Mouse (Mus musculus) G1E-ER4 (cell line): Measurements from ENCODE around the gene Npm1. TPM values are rescaled to one million over a fixed set of nuclear protein-coding genes. Genes with fewer than 3 reads are reported as not detected.

Source experiments
- GATA1 ChIP-seq: IDR thresholded peaks from one replicate; pipeline ENCODE4 v1.8.0; 2012; ENCODE audit warnings: low read length, inconsistent platforms
- polyA plus RNA-seq: library from polyadenylated mRNA; stranded (reverse); fragments of >175 nt; gene quantifications from 2 replicates; pipeline ENCODE4 v1.2.3, GENCODE M21; 2012

Npm1 gene
- polyA plus RNA-seq, 1 experiment: 222 TPM

DNA sequence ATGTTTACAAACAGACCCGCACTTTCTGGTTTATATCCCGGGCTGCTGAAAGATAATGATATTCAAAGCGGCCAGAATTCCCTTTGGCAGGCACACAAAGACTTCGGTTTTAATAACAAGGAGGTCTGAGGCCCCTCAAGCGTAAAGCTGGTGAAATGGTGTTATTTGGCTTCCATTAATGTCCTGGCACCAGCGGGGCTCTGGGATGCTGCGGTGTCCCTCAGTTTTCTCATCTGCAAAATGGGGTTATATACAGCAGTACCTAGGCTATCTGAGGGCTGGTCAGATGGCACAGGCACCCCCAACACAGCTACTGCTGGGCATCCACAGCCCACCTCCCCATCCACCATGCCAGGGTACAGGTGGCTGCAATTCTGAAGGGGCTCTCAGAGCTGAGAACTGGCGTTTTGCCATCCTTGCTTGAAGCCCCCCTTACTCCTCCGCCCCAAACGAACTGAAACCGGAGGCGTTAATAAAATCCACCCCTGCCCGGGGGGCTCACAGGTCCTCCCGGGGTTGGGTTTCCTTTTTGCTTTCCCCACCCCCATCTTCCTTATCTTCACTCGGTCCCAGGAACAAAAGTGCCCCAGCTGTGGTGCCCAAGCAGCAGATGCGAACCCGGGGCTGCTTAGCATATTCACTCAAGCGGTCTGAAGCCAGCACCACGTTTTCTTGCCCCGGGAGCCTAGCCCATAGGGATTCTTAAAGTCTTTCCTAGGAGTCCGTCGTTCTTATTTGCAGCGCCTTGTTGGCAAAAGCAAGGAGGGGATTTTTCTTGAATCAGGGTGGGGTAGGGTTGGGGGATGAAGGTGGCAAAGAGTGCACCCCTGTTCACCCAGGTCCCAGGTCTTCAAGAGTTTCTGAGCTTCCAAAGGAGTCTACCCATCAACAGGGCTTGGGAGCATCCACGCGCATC lies 32.8 kb upstream of the Npm1 start:
- no peak for TF ChIP-seq GATA1

DNA sequence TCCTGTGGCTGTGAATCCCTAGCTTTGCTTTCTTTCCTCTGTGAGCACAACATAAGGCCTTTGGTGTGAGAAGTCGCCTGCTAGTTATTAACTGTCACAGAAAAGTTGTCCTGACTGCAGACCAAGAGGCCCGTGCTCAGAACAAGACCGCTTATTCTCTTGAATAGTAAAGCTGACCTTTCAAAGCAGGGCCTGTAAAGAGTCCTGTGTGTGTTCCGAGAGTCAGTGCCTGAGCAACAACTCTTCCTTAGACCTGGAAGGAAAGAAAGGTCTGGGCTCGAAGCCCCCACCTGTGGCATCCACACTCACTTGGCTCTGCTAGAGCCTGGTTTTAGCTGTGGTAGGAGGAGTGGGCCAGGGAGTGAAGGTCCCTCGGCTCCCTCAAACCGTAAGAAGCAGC lies 32.1 kb upstream of the Npm1 start:
- TF ChIP-seq GATA1: no peak

DNA sequence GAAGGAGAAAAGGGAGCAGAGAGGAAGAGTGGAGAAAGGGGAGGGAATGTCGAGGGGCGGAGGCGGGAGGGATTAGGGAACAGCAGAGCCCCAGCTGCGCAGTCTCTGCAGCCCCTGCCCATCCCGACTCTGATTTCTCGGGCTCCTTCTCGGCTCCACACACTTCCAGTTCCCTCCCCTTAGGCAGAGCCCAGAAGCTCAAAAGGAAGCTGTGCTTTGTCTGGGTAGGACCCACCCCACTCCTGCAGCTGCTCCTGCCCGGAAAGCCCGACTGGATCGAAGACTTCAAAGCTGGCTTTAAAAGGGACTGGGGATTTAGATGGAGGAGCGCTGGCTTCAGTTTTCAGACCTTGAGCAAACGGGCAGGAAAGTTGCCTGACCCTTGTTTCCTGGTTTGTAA lies 30.7 kb upstream of the Npm1 start:
- TF ChIP-seq GATA1: no peak

DNA sequence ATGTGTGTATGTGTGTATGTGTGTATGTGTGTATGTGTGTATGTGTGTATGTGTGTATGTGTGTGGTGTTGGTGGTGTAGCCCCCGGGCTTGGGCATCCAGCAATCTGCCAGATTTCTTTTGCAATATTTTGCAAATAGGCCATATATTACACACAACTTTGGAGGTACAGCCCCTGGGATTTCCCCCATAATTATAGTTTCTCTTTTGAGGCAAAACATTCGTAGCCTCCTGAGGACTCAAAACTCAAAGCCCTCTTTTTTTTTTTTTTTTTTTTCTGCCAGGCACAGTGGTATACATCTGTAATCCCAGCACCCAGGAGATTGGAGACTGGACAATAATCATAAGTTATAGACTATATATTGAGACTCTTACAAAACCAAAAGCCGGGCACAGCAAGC lies 18.8 kb upstream of the Npm1 start:
- TF ChIP-seq GATA1: no peak

DNA sequence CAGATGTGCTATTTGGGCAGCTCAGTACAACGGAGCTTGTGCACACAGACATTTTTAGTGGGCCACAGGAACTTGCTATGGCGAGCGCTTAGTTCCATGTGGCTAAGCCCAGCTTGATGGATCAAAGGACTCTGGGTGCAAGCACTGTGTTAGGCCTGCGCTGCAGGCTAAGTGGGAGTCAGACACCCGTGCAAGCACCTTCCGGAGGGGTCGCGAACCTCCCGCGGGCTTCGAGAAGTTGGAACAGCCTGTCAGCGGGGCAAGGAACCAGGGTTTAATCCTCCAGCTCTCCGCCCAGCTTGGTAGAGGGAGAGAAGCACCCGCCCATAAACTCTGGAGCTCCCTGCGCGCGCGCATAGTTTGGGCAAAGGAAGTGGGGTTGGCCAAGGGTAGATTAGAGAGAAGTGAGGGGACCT lies 17.7 kb upstream of the Npm1 start:
- no peak for TF ChIP-seq GATA1

DNA sequence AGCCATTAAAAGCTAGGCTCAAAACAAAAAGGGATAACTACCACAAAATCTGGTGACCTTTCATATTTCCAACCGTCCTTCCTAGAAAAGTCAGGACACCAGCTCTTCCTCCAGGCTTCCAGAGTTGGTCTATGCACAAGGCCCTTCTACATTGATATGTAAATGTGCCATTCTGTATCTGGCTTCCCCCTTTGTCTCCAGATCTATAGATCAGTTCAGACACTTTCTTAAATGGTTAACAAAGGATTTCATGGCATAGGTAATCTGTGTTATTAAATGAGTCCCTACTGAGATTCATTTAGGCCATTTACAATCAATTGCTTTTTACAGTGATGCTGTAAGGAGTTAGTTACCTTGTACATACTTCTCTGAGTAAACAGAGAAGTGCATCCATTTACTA lies 16.8 kb upstream of the Npm1 start:
- TF ChIP-seq GATA1: no peak

DNA sequence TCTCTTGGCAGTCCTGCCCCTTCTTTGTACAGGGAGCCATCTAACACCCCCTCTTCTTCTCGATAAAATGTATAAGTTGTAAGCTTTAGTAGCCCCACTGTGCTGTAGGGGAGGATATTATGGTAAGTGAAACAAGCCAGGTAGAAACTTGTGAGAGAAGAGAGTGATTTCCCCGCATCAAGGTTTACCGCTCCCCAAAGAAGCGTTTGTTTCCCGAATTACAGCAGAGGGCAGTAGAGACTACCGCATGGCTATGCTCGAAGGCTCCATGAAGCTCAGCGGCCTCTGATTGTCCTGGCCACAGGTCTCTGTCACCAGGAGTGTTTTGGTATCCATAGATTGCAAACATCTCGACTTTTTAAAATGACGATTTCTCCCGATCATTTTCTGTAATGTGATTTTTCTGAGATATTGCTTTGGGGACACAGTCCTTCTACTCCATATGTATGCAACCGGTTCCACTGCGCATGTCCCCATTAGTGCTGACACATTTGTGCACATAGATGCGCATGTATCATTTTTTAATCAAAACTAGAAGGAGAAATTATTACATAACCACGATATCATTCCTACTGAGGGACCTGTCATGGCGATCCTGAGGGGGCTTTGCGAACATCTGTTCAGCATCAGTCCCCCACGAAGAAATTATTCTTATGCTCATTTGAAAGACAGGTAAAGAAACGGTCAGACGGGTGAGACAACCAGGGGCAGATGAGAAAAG lies 13.7 kb upstream of the Npm1 start:
- TF ChIP-seq GATA1: no peak

DNA sequence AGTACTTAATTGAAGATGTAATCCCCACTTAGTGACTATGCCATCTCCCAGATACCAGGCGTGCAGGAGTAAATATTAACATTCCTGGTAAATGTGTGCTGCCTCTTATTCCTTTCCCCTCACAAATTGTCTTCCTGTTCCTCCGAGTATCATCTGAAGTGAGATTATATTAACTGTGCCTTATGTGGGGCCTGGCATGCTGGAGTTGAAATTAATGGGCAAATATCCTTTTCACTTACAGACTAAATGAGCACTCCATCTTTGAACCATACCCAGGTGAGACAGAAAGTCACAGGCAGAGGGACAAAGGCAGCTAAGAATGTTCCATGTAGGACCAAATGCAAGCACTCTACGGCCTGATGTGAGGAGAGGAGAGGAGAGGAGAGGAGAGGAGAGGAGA lies 12.8 kb upstream of the Npm1 start:
- no peak for TF ChIP-seq GATA1

DNA sequence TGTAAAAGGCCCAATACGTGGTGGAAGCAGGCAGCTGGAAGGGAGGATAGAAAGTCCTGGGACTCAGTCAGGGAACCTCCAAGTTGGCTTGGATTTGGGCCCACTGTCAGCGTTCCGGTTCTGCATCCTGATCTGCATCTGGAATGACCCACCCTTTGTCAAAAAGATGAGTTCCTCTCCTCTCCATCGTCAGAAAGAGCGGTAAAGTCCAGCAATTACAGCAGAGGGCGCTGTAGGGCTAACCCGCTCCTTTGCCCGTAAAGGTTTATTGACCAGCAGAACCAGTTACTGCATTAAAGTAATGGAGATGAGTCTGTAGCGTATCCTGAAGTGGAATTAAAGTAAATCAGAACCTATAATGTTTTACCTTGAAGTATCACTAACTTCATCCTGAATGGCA lies 7.5 kb upstream of the Npm1 start:
- TF ChIP-seq GATA1: no peak

DNA sequence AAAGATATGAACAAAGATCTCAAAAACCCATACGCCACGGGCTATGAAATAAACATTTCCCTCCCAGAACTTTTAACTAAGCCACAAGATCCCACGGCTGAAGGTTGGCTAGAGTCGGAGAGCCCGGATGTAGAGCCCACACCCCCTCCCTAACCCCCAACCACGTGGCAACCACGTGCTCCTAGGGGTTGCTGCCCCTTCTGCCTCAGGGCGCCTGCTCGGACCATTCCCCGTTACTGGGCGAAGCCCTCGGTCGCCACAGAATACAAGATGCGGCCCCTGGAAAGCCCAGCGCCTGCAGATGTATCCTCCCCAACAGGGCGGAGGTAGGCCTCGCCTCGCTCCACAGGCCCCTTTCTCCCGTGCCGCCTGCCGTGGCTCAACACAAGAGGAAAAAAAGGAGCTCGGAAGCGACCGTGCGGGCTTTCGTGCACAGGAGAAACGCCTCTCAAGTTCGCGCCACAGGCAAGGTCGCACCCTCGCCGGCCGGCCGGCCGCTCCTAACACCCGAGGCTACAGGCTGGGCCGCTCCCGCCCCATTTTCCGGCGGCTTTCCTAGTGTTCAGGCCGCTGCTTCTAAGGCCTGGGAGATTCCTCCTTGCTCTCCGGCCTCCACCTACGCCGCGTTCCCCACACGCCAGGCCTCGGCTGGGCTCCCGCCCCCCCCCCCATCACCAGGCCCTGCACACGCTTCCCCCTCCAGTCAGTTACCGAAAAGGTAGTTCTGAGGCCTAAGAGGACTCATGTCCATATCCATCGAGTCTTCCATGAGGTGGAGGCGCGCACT lies 602 bp downstream of the Npm1 start:
- no peak for TF ChIP-seq GATA1

DNA sequence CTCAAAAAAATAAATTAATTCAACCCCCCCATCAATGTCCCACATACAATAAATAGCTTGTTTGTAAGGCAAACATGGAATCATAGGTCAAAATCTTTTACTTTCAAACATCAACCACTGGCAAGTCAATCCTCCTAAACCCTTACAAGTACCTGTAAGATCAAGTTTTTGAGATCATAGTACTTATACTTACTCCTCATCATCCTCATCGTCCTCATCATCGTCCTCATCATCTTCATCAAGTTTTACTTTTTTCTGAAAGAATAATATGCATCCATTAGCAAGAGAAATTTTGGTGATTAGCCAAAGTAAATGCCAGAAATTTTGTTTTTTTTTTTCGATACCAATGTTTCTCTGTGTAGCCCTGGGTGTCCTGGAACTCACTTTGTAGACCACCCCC lies 3.3 kb downstream of the Npm1 start:
- no peak for TF ChIP-seq GATA1

DNA sequence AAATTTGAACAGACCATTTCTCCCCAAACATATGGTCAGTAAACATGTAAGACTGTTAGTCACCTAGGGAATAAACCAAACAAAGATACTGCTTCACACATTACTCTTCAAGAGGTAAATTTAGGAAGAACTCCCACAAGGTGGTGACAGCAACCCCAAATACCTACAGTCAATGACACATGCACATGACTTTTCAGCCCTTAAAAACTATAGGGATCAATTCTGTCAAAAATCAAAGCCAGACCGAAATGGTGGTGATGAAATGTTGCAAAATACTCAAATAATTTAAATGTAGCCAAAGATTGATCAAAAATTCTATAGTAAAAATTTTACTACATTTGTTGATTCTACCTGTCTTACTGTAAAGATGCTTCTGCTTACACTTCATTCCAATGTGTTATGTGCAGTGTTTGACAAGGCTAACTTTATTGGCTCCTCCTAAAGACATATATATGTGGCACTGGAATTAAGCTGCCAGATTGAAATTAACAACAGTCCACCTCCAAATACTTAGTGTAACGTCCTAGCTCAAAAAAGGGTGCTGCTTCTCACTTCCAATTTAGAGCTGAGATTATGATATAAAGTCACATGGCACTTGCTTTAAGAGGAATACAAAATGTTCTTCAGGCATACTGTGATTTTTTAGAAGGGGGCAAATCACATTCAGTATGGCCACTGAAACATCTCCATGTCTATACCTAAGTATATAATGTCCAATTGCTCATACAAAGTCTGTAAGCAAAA lies 5.4 kb downstream of the Npm1 start:
- no peak for TF ChIP-seq GATA1

DNA sequence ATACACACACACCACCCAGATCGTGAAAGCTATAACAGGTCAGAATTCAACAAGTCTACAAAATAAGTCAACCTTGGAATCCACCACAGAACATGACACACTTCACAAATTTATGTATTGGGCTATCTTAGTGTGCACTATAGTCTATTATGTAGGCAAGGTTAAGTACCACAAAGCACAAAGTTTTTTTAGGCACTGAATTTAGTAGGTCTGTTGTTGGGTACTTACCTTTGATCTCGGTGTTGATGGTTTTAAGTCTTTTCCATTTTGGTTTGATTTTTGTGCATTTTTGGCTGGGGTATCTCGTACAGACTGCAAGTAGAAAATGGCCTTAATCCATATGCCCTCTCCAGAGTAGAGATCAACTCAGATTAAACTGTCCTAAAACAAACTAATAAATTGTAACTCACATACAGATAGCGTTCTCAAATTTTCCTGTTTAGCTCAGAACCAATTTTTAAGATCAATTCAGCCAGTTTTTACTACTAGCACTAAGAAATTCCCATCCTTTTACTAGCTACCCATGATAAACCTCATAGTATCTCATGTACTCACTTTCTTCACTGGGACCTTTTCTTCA lies 6.5 kb downstream of the Npm1 start:
- TF ChIP-seq GATA1: no peak

DNA sequence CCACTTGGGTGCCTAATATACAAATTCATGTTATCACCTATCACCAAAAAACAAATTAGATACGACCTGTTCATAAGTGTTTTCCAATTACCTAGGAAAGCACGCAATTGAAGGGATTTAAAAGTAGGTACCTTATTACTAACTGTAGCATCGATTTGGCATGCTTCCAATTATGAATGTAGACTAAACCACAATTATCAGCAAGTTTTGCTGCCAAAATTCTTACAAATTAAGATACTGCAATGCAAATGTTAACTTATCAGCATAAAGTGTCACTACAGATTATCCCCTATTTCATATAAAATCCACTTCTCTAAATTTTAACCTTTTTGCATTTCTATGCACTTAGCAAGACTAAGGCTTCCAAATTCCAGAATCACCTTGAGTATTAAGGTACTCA lies 8.5 kb downstream of the Npm1 start:
- TF ChIP-seq GATA1: no peak

DNA sequence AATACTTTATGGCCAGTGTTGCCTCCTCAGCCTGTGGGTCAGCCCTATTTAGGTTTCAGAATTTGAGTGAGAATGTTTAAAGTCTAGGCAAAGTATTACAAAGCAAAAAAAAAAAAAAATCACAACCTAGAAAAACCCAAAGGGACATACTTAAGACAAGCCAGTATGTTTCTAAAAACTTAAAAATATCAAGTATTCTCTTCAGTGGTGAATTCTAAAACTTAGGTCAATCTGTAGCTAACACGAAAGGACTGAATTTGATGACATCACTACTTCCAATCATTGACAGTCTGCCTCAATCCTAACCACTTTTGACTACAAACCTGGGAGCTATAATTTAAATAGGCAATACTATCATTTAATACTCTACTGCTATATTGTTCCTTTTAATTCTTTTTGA lies 10.0 kb downstream of the Npm1 start:
- no peak for TF ChIP-seq GATA1
